In the genomic region with DNA sequence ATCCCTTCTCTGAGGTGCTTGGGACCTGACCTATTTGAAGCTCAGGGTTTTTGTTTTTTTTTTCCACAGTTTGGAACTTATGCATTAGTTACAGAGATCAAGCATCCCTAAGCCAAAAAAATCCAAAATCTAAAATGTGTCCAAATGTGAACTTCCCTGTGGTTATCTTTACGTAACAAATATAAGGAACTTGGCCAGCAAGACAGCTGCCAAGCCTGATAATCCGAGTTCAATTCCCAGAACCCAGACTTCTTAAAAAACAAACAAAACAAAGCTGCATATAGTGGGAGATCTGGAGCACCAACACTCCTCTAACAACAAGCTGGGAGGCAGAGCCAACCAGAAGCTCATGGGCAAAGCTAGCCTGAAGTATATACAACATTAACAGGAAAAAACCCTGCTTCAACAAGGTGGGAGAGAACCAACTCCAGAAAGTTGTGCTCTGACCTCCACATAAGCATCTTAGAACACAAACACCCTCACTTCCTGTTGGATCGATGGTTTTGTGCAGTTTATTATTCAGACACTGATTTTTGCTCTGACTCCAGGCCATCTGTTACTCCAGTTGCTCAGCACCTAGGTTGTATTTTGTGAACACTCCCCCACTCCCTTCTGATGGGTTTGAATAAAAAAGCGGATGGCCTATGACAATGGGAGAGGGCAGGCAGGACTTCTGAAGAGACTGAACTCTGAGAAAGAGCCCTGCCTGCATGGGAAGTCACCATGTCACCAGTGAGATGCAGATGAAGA, we compare ENCODE assay signal across 36 mouse cellular contexts. TPM values are rescaled to one million over a fixed set of nuclear protein-coding genes. Genes with fewer than 3 reads are reported as not detected.
A peak's percentile ranks its signal among the peaks of the same experiment; 100 is the strongest.
DNase-seq lines count a peak whose midpoint lies in the region; ATAC-seq and TF ChIP-seq lines count a peak whose summit lies in the region.
"Had no signal": no experiment of that assay in that cellular context is flagged by ENCODE, and none has a peak within 500 bp of the region (broad histone marks: within the 10 kb centered on the region; RNA-seq: fewer than 3 reads in every experiment).

No protein-coding gene starts in this region.

- no peaks in the 10 kb centered on the region for H3K27me3 ChIP-seq in liver, adult 2 months (ENCODE audit: control insufficient read depth, insufficient read depth, low read length)
- no peaks in the 10 kb centered on the region for H3K27me3 ChIP-seq in liver, embryonic 12.5 days (replicated peaks)
- H3K27me3 ChIP-seq: heart, embryonic 13.5 days; hindbrain, embryonic 15.5 days; kidney, embryonic 15.5 days; lung, embryonic 15.5 days; megakaryocyte, embryonic 14.5 days; midbrain, embryonic 13.5 days had no signal

- no peak for TF ChIP-seq CTCF in liver, adult 2 months (IDR thresholded peaks at IDR 0.05; ENCODE audit: low read depth, low read length)

- DNase-seq in liver, adult 2 months (ENCODE audit: extremely low read depth, low read depth, low spot score), result no peak
- DNase-seq in brain, adult 2 months (ENCODE audit: low read depth, low spot score), result peak; percentile 43
- peak; percentile 48 for DNase-seq in layer of hippocampus, adult 9-11 months
- DNase-seq in adrenal gland, postnatal 25 days, result no peak
- no peak for DNase-seq in heart, adult 18-20 months
- DNase-seq in cerebellum, adult 9-11 months, result no peak
- DNase-seq: adrenal gland, postnatal 10 days; cerebellum, adult 11-12 months; cerebellum, postnatal 14 days; gastrocnemius, postnatal 25 days; heart, adult 2 months; heart, postnatal 10 days; kidney, adult 11 months; kidney, postnatal 25 days; liver; lung, postnatal 4 days; thymus, adult 2 months; thymus, postnatal 36 days had no signal

- peak overlapping the region; percentile 49; the same call in 1 of the 2 replicates for H3K27ac ChIP-seq in liver, adult 2 months (replicated peaks; ENCODE audit: insufficient read depth, low read depth, low read length)
- no peak overlapping the region for H3K27ac ChIP-seq in liver, embryonic 12.5 days
- H3K27ac ChIP-seq: heart, adult 2 months; heart, embryonic 13.5 days; hindbrain, embryonic 10.5 days; hindbrain, embryonic 15.5 days; kidney, embryonic 15.5 days; lung, embryonic 15.5 days; midbrain, embryonic 13.5 days had no signal

- H3K9me3 ChIP-seq in liver, embryonic 12.5 days (replicated peaks), result no peaks in the 10 kb centered on the region
- H3K9me3 ChIP-seq: heart, embryonic 13.5 days; hindbrain, embryonic 10.5 days; hindbrain, embryonic 15.5 days; kidney, embryonic 15.5 days; lung, embryonic 15.5 days; megakaryocyte, embryonic 14.5 days; midbrain, embryonic 13.5 days had no signal

- no peak for ATAC-seq in liver, embryonic 12.5 days
- ATAC-seq: activated CD4-positive, CD25-positive, alpha-beta regulatory T cell, adult 4 months; forebrain, embryonic 14.5 days; inflammation-experienced regulatory T-cells, adult 6 months; midbrain, embryonic 13.5 days had no signal

- H3K4me2 ChIP-seq in liver, embryonic 12.5 days, result no peak overlapping the region
- H3K4me2 ChIP-seq: heart, embryonic 13.5 days; hindbrain, embryonic 15.5 days; kidney, embryonic 15.5 days; lung, embryonic 15.5 days; midbrain, embryonic 13.5 days had no signal

- H3K4me1 ChIP-seq in liver, adult 2 months (ENCODE audit: control insufficient read depth, insufficient read depth, low read length), result peaks cover 15% of the 10 kb centered on the region
- H3K4me1 ChIP-seq in liver, embryonic 12.5 days, result peaks cover 9% of the 10 kb centered on the region; the same call in 1 of the 2 replicates
- H3K4me1 ChIP-seq: heart, embryonic 13.5 days; hindbrain, embryonic 10.5 days; hindbrain, embryonic 15.5 days; kidney, embryonic 15.5 days; lung, embryonic 15.5 days; midbrain, embryonic 13.5 days had no signal

- H3K9ac ChIP-seq in liver, adult 2 months (ENCODE audit: low read depth, low read length), result no peak overlapping the region
- H3K9ac ChIP-seq in liver, embryonic 12.5 days, result no peak overlapping the region
- H3K9ac ChIP-seq: heart, embryonic 13.5 days; hindbrain, embryonic 15.5 days; kidney, embryonic 15.5 days; lung, embryonic 15.5 days; midbrain, embryonic 13.5 days had no signal

- no peak overlapping the region for H3K4me3 ChIP-seq in liver, adult 2 months (ENCODE audit: insufficient read depth, low read depth, low read length)
- no peak overlapping the region for H3K4me3 ChIP-seq in liver, embryonic 12.5 days
- H3K4me3 ChIP-seq: heart, adult 2 months; heart, embryonic 13.5 days; hindbrain, embryonic 10.5 days; hindbrain, embryonic 15.5 days; kidney, embryonic 15.5 days; lung, embryonic 15.5 days; megakaryocyte, embryonic 14.5 days; midbrain, embryonic 13.5 days had no signal

- WGBS in liver, adult 2 months, result 49% methylated on average over 4 of the region's 4 CpGs
- 69% methylated on average over 4 of the region's 4 CpGs for WGBS in liver, embryonic 12.5 days (ENCODE audit: insufficient replicate concordance)

- peaks cover 44% of the 10 kb centered on the region for H3K36me3 ChIP-seq in liver, adult 2 months (ENCODE audit: control insufficient read depth, insufficient read depth, low read length)
- peaks cover 89% of the 10 kb centered on the region for H3K36me3 ChIP-seq in liver, embryonic 12.5 days

- H3K79me2 ChIP-seq in liver, adult 2 months (ENCODE audit: control insufficient read depth, insufficient read depth, low read length), result peaks cover 12% of the 10 kb centered on the region; the same call in 1 of the 2 replicates

- no peak for TF ChIP-seq POLR2A in liver, adult 2 months (IDR thresholded peaks at IDR 0.05; ENCODE audit: extremely low read depth, insufficient read depth, low read length)

RNA-seq across cellular contexts. Expression of gene Cdc26, which starts 10.7 kb away (rescaled TPM):
- total RNA-seq in liver, adult 2 months (2014; rRNA removed), result 46.9 and 52.6 TPM in 2 replicates
- 13.5 and 14.8 TPM in 2 replicates for polyA plus RNA-seq in liver, adult 2 months (2012; rRNA removed)
- 94.4 and 95.5 TPM in 2 replicates for polyA plus RNA-seq in liver, embryonic 12.5 days (2016; fragmentation: Nextera tagmentation; extraction: Ambion mirVana)
- total RNA-seq in adrenal gland, postnatal 25 days (2021), result 70.4 and 85.8 TPM in 2 replicates
- total RNA-seq in heart, adult 18-20 months (2021), result 10 to 100 TPM; 46.9 to 49.1 TPM

RNA-seq across cellular contexts. Expression of gene Prpf4, which starts 10.8 kb away (rescaled TPM):
- total RNA-seq in liver, adult 2 months (2014; rRNA removed), result 3.9 and 4.6 TPM in 2 replicates
- polyA plus RNA-seq in liver, adult 2 months (2012; rRNA removed), result 4.4 and 7.3 TPM in 2 replicates
- polyA plus RNA-seq in liver, embryonic 12.5 days (2016; fragmentation: Nextera tagmentation; extraction: Ambion mirVana), result 18.5 and 18.8 TPM in 2 replicates
- 28.4 and 30.2 TPM in 2 replicates for total RNA-seq in adrenal gland, postnatal 25 days (2021)
- 10 to 100 TPM; 10.4 to 10.9 TPM for total RNA-seq in heart, adult 18-20 months (2021)

RNA-seq across cellular contexts. Expression of gene Rnf183, which starts 37.3 kb away (rescaled TPM):
- total RNA-seq in liver, adult 2 months (2014; rRNA removed), result not detected in 2 replicates
- not detected in 2 replicates for polyA plus RNA-seq in liver, adult 2 months (2012; rRNA removed)
- not detected in 2 replicates for polyA plus RNA-seq in liver, embryonic 12.5 days (2016; fragmentation: Nextera tagmentation; extraction: Ambion mirVana)
- total RNA-seq in adrenal gland, postnatal 25 days (2021), result not detected in 2 replicates
- total RNA-seq in heart, adult 18-20 months (2021), result not detected
- total RNA-seq: adrenal gland, postnatal 10 days; gastrocnemius, adult 18-20 months; gastrocnemius, postnatal 25 days; heart, adult 2 months; heart, postnatal 10 days; left cerebral cortex, adult 18-20 months; left cerebral cortex, postnatal 14 days; monocyte, adult 5-6 weeks had no signal
- polyA plus RNA-seq: embryonic facial prominence, embryonic 11.5 days; forebrain, embryonic 14.5 days; heart, adult 2 months; heart, embryonic 13.5 days; hindbrain, embryonic 10.5 days; inflammation-experienced regulatory T-cells, adult 6 months; limb, embryonic 11.5 days; liver, embryonic 16.5 days had no signal

RNA-seq across cellular contexts. Expression of gene Slc31a1, which starts 37.3 kb away (rescaled TPM):
- 88.4 and 91.4 TPM in 2 replicates for total RNA-seq in liver, adult 2 months (2014; rRNA removed)
- 75.3 and 81.5 TPM in 2 replicates for polyA plus RNA-seq in liver, adult 2 months (2012; rRNA removed)
- 45.8 and 45.9 TPM in 2 replicates for polyA plus RNA-seq in liver, embryonic 12.5 days (2016; fragmentation: Nextera tagmentation; extraction: Ambion mirVana)
- total RNA-seq in adrenal gland, postnatal 25 days (2021), result 50.7 and 51.4 TPM in 2 replicates
- 10 to 100 TPM; 17.3 to 18.7 TPM for total RNA-seq in heart, adult 18-20 months (2021)

RNA-seq across cellular contexts. Expression of gene Fkbp15, which starts 37.4 kb away (rescaled TPM):
- total RNA-seq in liver, adult 2 months (2014; rRNA removed), result 22.7 and 24.5 TPM in 2 replicates
- polyA plus RNA-seq in liver, adult 2 months (2012; rRNA removed), result 17.4 and 20.0 TPM in 2 replicates
- polyA plus RNA-seq in liver, embryonic 12.5 days (2016; fragmentation: Nextera tagmentation; extraction: Ambion mirVana), result 18.6 and 21.1 TPM in 2 replicates
- 34.9 and 42.5 TPM in 2 replicates for total RNA-seq in adrenal gland, postnatal 25 days (2021)
- total RNA-seq in heart, adult 18-20 months (2021), result 10 to 100 TPM; 16.4 to 17.7 TPM

Comparison
In these comparisons a context has a peak if more than half of its experiments do, and no peak if none do; other contexts are left out.
1. DNase-seq: peak in brain, adult 2 months (single experiment) and layer of hippocampus, adult 9-11 months (single experiment); none in liver, adult 2 months (single experiment), adrenal gland, postnatal 25 days (single experiment), heart, adult 18-20 months (0 of 2) and cerebellum, adult 9-11 months (single experiment).